Mouse (Mus musculus) embryo, embryonic 11 days (tissue): ENCODE data around the gene Rarb.

ENCODE experiments used
- DNase-seq: peaks from one replicate; pipeline ENCODE4 v3.0.0-alpha.2; 2015

Gene Rarb

DNA sequence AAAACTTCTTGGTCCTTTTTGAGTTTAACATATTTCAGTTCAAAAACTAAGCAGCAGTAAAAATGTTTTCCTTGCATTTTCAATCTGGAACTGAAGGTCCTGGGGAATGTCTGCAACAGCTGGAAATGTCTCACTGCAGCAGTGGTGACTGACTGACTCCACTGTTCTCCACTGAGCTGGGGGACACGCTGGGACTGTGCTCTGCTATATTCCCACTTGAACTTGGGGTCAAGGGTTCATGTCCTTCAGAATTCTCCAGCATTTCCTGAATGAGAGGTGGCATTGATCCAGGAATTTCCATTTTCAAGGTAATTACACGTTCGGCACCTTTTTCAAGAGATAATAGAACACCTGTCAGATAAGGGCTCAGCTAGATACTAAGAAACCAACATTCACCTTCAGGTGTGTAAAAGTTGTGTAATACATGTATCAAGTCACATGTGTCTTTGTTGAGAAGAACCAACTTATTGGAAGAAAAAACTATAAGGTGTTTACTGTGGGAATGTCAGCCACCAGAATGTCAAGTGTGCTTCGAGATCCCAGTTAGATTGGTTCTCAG, 386.9 kb downstream of the Rarb start:
- no peak for DNase-seq

DNA sequence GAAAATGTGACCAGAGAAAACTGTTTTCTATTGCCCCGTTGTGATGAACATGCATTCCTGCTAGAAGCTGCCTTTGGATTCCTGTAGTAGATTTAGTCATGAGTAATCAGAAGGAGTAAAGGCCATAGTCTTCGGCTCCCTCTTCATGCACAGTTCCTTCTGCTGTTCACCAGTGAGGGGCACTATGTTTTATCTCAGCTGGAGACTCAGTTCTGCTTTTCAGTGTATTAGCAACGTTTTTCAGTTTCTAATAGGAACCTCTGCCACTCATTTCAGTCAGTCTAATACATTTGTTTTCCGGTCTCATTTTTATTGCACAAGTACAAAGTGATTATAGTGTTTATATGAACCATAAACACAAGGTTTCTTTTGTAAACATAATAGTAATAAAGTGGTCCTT, 391.4 kb downstream of the Rarb start:
- no peak for DNase-seq

DNA sequence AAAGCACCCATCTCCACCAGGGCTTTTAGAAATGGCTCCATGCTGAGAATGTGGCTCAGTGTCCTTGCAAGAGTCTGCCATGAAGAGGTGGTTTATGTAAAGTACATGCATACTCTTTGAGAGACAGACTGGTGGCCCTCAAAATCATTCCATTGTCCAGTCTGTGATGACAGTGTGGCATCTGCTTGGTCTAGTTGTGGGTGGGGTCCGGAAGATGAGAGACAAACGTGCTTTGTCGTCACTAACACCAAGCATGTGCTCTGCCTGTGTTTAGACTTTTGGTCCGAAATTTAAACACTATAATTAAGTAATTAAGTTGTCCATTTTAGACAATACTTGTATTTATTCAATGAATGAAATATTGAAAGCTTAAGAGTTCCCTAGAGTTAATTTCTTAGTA, 404.8 kb downstream of the Rarb start:
- no peak for DNase-seq

DNA sequence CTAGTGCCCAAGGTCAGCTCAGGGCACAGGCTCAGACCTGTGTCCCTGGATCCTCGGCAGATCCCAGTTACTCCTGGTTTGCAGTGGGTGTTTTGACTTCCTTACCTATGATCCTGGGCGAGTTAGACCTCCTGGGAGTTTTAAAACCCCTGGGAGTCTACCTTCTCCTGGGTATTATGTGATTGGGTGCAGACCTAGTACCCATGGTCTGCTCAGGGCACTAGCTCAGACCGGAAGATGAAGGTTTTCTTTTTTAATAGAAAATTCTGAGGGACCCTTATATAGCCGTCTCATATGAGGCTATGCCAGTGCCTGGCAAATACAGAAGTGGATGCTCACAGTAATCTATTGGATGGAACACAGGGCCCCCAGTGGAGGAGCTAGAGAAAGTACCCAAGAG, 413.8 kb downstream of the Rarb start:
- no peak for DNase-seq

DNA sequence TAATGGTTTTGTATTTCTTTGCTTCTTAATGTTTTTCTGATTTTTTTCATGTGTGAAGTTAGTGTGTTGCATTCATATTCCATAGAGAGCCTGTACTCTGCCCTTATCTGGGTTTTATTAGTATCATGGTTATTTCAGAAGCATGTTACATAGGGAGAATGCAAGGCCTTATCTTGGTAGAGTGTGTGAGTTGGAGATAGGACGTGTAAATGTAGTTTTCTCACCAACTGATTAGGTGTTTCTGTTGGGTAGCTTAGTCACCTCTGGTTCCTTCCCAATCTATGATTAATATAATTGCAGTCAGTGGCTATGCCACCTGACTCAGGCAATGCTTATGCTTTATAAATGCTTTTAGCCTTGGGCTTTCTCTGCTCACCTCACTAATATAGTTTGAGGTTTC, 434.2 kb downstream of the Rarb start:
- DNase-seq = no peak
